Mouse (Mus musculus): ENCODE data around the gene Inpp4b.

DNA sequence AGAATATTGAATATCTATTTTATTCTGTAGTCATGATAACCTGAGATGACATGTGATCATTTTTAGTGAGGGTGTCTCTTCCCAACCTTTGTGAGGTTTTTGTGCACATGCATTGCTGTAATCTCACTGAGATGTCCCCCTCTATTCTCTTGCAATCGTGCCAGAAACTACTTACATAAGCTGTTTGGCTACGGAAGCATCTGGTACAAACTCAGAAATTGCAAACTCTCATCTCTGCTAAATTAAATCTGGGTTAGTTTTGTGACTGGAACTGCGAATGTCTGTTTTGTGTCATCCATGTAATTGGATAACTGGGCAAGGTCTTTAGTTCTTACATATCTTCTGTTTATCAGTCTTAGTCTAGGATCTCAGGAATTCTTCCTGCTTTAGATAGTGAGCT is 725.3 kb downstream of the Inpp4b start:
- TF ChIP-seq CTCF (IDR thresholded peaks at IDR 0.05; ENCODE audit: insufficient read depth, low read depth, low read length), result no peak
- no peak for TF ChIP-seq POLR2A (IDR thresholded peaks at IDR 0.05; ENCODE audit: insufficient read depth, low read depth, low read length)

Data from olfactory bulb, adult 2 months (tissue).